Comparison of ENCODE assay signal across 27 mouse cellular contexts in genomic region chr8:12608810-12609209, GRCm38 (mm10). TPM values are rescaled to one million over a fixed set of nuclear protein-coding genes. Genes with fewer than 3 reads are reported as not detected.
DNase-seq lines count a peak whose midpoint lies in the region; ATAC-seq and TF ChIP-seq lines count a peak whose summit lies in the region.
"Had no signal": no experiment of that assay in that cellular context is flagged by ENCODE, and none has a peak within 500 bp of the region (broad histone marks: within the 10 kb centered on the region; RNA-seq: fewer than 3 reads in every experiment).

No protein-coding gene starts in this region.

- 66% methylated on average over 10 of the region's 10 CpGs for WGBS in lung, postnatal 0 days
- 56% methylated on average over 10 of the region's 10 CpGs for WGBS in stomach, postnatal 0 days

- no peak overlapping the region for H3K27ac ChIP-seq in lung, postnatal 0 days (ENCODE audit: low read length)
- no peak overlapping the region for H3K27ac ChIP-seq in stomach, postnatal 0 days (replicated peaks)

- no peak overlapping the region for H3K9ac ChIP-seq in lung, postnatal 0 days (replicated peaks; ENCODE audit: low read depth)
- H3K9ac ChIP-seq in stomach, postnatal 0 days (ENCODE audit: low read length) = no peak overlapping the region

- H3K9me3 ChIP-seq in lung, postnatal 0 days (ENCODE audit: low read length) = no peaks in the 10 kb centered on the region
- no peaks in the 10 kb centered on the region for H3K9me3 ChIP-seq in stomach, postnatal 0 days (ENCODE audit: control insufficient read depth, low read length)
- H3K9me3 ChIP-seq: G1E had no signal

- no peak for TF ChIP-seq EP300 in lung, postnatal 0 days (IDR thresholded peaks at IDR 0.05)
- TF ChIP-seq EP300 in stomach, postnatal 0 days (optimal IDR thresholded peaks at IDR 0.05) = no peak

- DNase-seq in adrenal gland, postnatal 14 days = peak; percentile 14
- DNase-seq in adrenal gland, postnatal 36 days = no peak
- DNase-seq in lung, postnatal 0 days (ENCODE audit: low spot score) = no peak
- DNase-seq in lung, postnatal 10 days = no peak
- DNase-seq in stomach, postnatal 0 days (ENCODE audit: low spot score) = peak; percentile 70
- no peak for DNase-seq in embryo, embryonic 10 days (ENCODE audit: low spot score)
- DNase-seq: adrenal gland, adult 2 months; adrenal gland, adult 8-10 months; adrenal gland, postnatal 10 days; adrenal gland, postnatal 25 days; B cell, adult 2 months; cerebellum, adult 11 months; cerebellum, adult 11-12 months; cerebellum, adult 18-20 months; cerebellum, adult 2 months; cerebellum, adult 8-10 months had no signal

- no peak overlapping the region for H3K4me2 ChIP-seq in lung, postnatal 0 days (replicated peaks; ENCODE audit: low read depth, low read length)
- no peak overlapping the region for H3K4me2 ChIP-seq in stomach, postnatal 0 days (replicated peaks; ENCODE audit: low read depth)

- no peaks in the 10 kb centered on the region; the same call in 1 of the 2 replicates for H3K27me3 ChIP-seq in lung, postnatal 0 days (replicated peaks; ENCODE audit: insufficient read depth, low read length)
- H3K27me3 ChIP-seq in stomach, postnatal 0 days (ENCODE audit: control insufficient read depth, insufficient read depth, low read length) = no peaks in the 10 kb centered on the region
- H3K27me3 ChIP-seq: Patski had no signal

- TF ChIP-seq CTCF in lung, postnatal 0 days (IDR thresholded peaks at IDR 0.05) = no peak
- no peak for TF ChIP-seq CTCF in stomach, postnatal 0 days (IDR thresholded peaks at IDR 0.05; ENCODE audit: low read depth)

- 0 out of 2 replicates have a peak, but pooled peaks have one; percentile 21 for ATAC-seq in lung, postnatal 0 days
- ATAC-seq in stomach, postnatal 0 days (ENCODE audit: low FRiP score, low TSS enrichment) = peak; percentile 75
- ATAC-seq: activated CD4-positive, CD25-positive, alpha-beta regulatory T cell, adult 4 months; CD4-positive, CD25-positive, alpha-beta regulatory T cell, adult 4 months; Patski had no signal

- no peaks in the 10 kb centered on the region for H3K4me1 ChIP-seq in lung, postnatal 0 days (ENCODE audit: insufficient read depth, low read depth, low read length)
- no peaks in the 10 kb centered on the region for H3K4me1 ChIP-seq in stomach, postnatal 0 days (replicated peaks; ENCODE audit: control insufficient read depth, insufficient read depth)

- no peak overlapping the region for H3K4me3 ChIP-seq in lung, postnatal 0 days (ENCODE audit: low read depth, low read length)
- no peak overlapping the region for H3K4me3 ChIP-seq in stomach, postnatal 0 days (ENCODE audit: low read depth, low read length)

- no peaks in the 10 kb centered on the region for H3K36me3 ChIP-seq in lung, postnatal 0 days (ENCODE audit: insufficient read depth, low read length)
- H3K36me3 ChIP-seq in stomach, postnatal 0 days (ENCODE audit: control insufficient read depth, insufficient read depth, low read length) = no peaks in the 10 kb centered on the region

RNA-seq across cellular contexts. Expression of gene Spaca7, which starts 36.0 kb away (rescaled TPM):
- total RNA-seq in adrenal gland, postnatal 14 days (2021) = not detected in 2 replicates
- not detected for total RNA-seq in adrenal gland, postnatal 36 days (2021)
- polyA plus RNA-seq in lung, postnatal 0 days (2015; fragmentation: Nextera tagmentation; extraction: Ambion mirVana) = not detected in 2 replicates
- not detected in 2 replicates for polyA plus RNA-seq in stomach, postnatal 0 days (2015; fragmentation: Nextera tagmentation; extraction: Ambion mirVana)
- total RNA-seq: adrenal gland, adult 18-20 months; adrenal gland, adult 2 months; adrenal gland, adult 8-10 months; adrenal gland, postnatal 10 days; adrenal gland, postnatal 25 days; adrenal gland, postnatal 4 days; CH12.LX; ES-E14; G1E; MEL had no signal
- polyA plus RNA-seq: activated CD4-positive, CD25-positive, alpha-beta regulatory T cell, adult 4 months; adrenal gland, adult 2 months; brain, embryonic 14.5 days; C2C12; CD4-positive, CD25-positive, alpha-beta regulatory T cell, adult 4 months; cerebellum, adult 2 months; G1E had no signal

Comparison
In these comparisons a context has a peak if more than half of its experiments do, and no peak if none do; other contexts are left out.
1. DNase-seq: peak in adrenal gland, postnatal 14 days (single experiment) and stomach, postnatal 0 days (single experiment); none in adrenal gland, postnatal 36 days (0 of 2), lung, postnatal 0 days (single experiment), lung, postnatal 10 days (single experiment) and embryo, embryonic 10 days (single experiment).